Mouse (Mus musculus) ES-E14 (cell line): Measurements from ENCODE around the gene Gopc.

Experiments
- CHD2 ChIP-seq: IDR thresholded peaks from 2 replicates; pipeline ENCODE4 v1.6.1; 2014; ENCODE audit warnings: mild to moderate bottlenecking, low read depth, low read length, inconsistent platforms
- HCFC1 ChIP-seq: IDR thresholded peaks from 2 replicates; pipeline ENCODE4 v1.6.1; 2012; ENCODE audit warnings: low read length, inconsistent platforms, borderline replicate concordance; ENCODE audit not compliant: insufficient read depth
- MAFK ChIP-seq: IDR thresholded peaks from 2 replicates; pipeline ENCODE4 v1.6.1; 2014; ENCODE audit warnings: mild to moderate bottlenecking, low read depth, low read length, inconsistent platforms; ENCODE audit not compliant: insufficient read depth
- ZC3H11A ChIP-seq: IDR thresholded peaks from 2 replicates; pipeline ENCODE4 v1.6.1; 2012; ENCODE audit warnings: low read depth, mild to moderate bottlenecking, inconsistent platforms, low read length, borderline replicate concordance
- ZNF384 ChIP-seq: IDR thresholded peaks from 2 replicates; pipeline ENCODE4 v1.6.1; 2012; ENCODE audit warnings: low read depth, low read length, inconsistent platforms

DNA sequence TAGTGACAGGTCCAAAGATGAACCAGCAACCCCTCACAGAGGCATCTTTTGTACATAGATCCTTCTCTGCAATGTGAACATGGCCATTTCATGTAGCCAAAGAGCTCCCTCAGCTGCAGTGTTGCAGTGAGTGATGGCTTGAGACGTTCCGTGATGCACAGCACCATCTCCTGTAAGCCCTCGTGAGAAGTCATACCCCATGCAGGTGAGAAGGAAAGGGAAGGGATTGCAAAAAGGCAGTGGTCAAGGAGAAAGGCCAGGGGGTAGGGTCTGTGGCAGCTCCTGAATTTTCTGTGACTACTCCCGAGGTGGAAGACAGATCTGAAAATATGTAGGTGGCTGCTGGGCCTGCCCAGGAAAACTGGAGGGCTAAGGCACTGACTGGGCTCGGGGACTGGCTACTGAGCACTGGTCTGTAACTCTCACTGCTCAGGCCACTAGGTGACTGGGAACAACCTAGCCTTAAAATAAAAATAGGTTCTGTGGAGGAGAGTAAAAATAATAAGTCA is 7.1 kb upstream of the Gopc start, which contains the start of gene Nepn:
- TF ChIP-seq HCFC1 (no peak), CHD2 (no peak), ZNF384 (no peak), MAFK (no peak), ZC3H11A (no peak)
